18 mouse cellular contexts compared by ENCODE assay signal in the genomic region with DNA sequence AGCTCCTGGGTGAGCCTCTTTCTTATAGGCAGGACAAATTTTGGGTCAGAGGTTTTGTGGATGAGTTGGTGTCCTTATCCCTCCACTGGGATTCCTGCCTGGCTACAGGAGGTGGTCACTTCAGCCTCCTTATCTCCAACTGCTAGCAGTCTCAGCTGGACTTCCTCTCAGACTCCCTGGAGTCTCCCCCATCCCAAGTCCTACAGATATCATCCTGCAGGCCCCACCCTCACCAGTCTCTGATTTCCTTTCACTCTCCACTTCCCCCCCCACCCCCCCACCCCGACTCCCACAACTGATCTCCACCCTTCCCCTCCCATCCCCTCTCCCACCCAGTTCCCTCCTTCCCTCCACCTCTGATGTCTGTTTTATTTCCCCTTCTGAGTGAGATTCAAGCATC.
"Had no signal": no experiment of that assay in that cellular context is flagged by ENCODE, and none has a peak within 500 bp of the region (broad histone marks: within the 10 kb centered on the region; RNA-seq: fewer than 3 reads in every experiment).

No protein-coding gene starts in this region.

- ATAC-seq: midbrain, embryonic 16.5 days had no signal

- H3K9ac ChIP-seq: lung, embryonic 14.5 days; midbrain, embryonic 12.5 days; neural tube, embryonic 13.5 days; neural tube, embryonic 15.5 days had no signal

- H3K36me3 ChIP-seq: midbrain, embryonic 10.5 days; midbrain, embryonic 12.5 days; neural tube, embryonic 13.5 days; neural tube, embryonic 15.5 days had no signal

- H3K27ac ChIP-seq: midbrain, embryonic 10.5 days; midbrain, embryonic 12.5 days; neural tube, embryonic 13.5 days; neural tube, embryonic 15.5 days had no signal

- H3K9me3 ChIP-seq: midbrain, embryonic 10.5 days; midbrain, embryonic 12.5 days; neural tube, embryonic 13.5 days; neural tube, embryonic 15.5 days had no signal

- H3K4me2 ChIP-seq: lung, embryonic 14.5 days; midbrain, embryonic 12.5 days; neural tube, embryonic 13.5 days; neural tube, embryonic 15.5 days had no signal

- H3K4me3 ChIP-seq: midbrain, embryonic 10.5 days; midbrain, embryonic 12.5 days; myocyte; neural tube, embryonic 13.5 days; neural tube, embryonic 15.5 days had no signal

- DNase-seq: lung, embryonic 14.5 days; lung, postnatal 10 days; lung, postnatal 4 days; midbrain, embryonic 14.5 days; retina, postnatal 1 day; right cerebral cortex, adult 18-20 months; right cerebral cortex, postnatal 25 days; right cerebral cortex, postnatal 4 days; spleen, adult 18-20 months; thymus, adult 18-20 months; thymus, postnatal 14 days; thymus, postnatal 36 days had no signal
